Mouse (Mus musculus): Measurements from ENCODE around the gene Ralgapa1. TPM values are rescaled to one million over a fixed set of nuclear protein-coding genes. Genes with fewer than 3 reads are reported as not detected.
"Not testable (repeated sequence)": the region's sequence is repeated elsewhere in the genome, so short reads cannot be mapped to it uniquely, and the experiment has no call there.

Ralgapa1 gene
- polyA plus RNA-seq, 1 experiment from 2014 or later: 21.1 TPM

- H3K9ac ChIP-seq (ENCODE audit: low read depth, low read length): no peak overlapping the region
- WGBS: 68% methylated on average over 5 of the region's 5 CpGs
- no peaks in the 10 kb centered on the region for H3K9me3 ChIP-seq (ENCODE audit: control insufficient read depth, low read length)
Observed at GRCm38 (mm10) chr12:55566837-55567236, 254.1 kb downstream of the Ralgapa1 start.

GRCm38 (mm10) chr12:55565867-55566266, 255.1 kb downstream of the Ralgapa1 start:
- no peak for ATAC-seq
- Histone ChIP-seq H3K4me2 (ENCODE audit: low read length) (no peak overlapping the region), H3K27ac (ENCODE audit: low read depth, low read length) (no peak overlapping the region), H3K4me3 (ENCODE audit: low read length) (no peak overlapping the region), H3K4me1 (ENCODE audit: control insufficient read depth, insufficient read depth, low read depth, low read length) (no peaks in the 10 kb centered on the region), H3K36me3 (ENCODE audit: control insufficient read depth, insufficient read depth, low read length) (no peaks in the 10 kb centered on the region), H3K27me3 (replicated peaks; ENCODE audit: control insufficient read depth, insufficient read depth, low read length) (no peaks in the 10 kb centered on the region), H3K9me3 (ENCODE audit: control insufficient read depth, low read length) (no peaks in the 10 kb centered on the region), H3K9ac (ENCODE audit: low read depth, low read length) (no peak overlapping the region)
- WGBS: 76% methylated on average over 9 of the region's 9 CpGs

More at GRCm38 (mm10) chr12:55566837-55567236, 254.1 kb downstream of the Ralgapa1 start:
- no peaks in the 10 kb centered on the region for H3K27me3 ChIP-seq (replicated peaks; ENCODE audit: control insufficient read depth, insufficient read depth, low read length)
- no peak overlapping the region for H3K4me2 ChIP-seq (ENCODE audit: low read length)
- ATAC-seq: no peak
- no peaks in the 10 kb centered on the region for H3K4me1 ChIP-seq (ENCODE audit: control insufficient read depth, insufficient read depth, low read depth, low read length)
- no peak overlapping the region for H3K27ac ChIP-seq (ENCODE audit: low read depth, low read length)
- no peak overlapping the region for H3K4me3 ChIP-seq (ENCODE audit: low read length)
- H3K36me3 ChIP-seq (ENCODE audit: control insufficient read depth, insufficient read depth, low read length): no peaks in the 10 kb centered on the region

GRCm38 (mm10) chr12:55565206-55565605, 255.8 kb downstream of the Ralgapa1 start, which contains the start of gene Aldoart2:
Aldoart2 (plus strand) TSS chr12:55565239.
- Histone ChIP-seq H3K4me2 (ENCODE audit: low read length) (no peak within 1 kb of the TSS), H3K9me3 (ENCODE audit: control insufficient read depth, low read length) (no peaks in the 10 kb centered on the region), H3K9ac (ENCODE audit: low read depth, low read length) (no peak within 1 kb of the TSS), H3K36me3 (ENCODE audit: control insufficient read depth, insufficient read depth, low read length) (no peaks in the 10 kb centered on the region), H3K27me3 (replicated peaks; ENCODE audit: control insufficient read depth, insufficient read depth, low read length) (no peaks in the 10 kb centered on the region), H3K4me3 (ENCODE audit: low read length) (no peak within 1 kb of the TSS), H3K27ac (ENCODE audit: low read depth, low read length) (no peak within 1 kb of the TSS), H3K4me1 (ENCODE audit: control insufficient read depth, insufficient read depth, low read depth, low read length) (peaks cover 2% of the 10 kb centered on the region)
- ATAC-seq: no peak
- WGBS: 96% methylated on average over 19 of the region's 19 CpGs

- peaks cover 2% of the 10 kb centered on the region for H3K4me1 ChIP-seq (ENCODE audit: control insufficient read depth, insufficient read depth, low read depth, low read length)
Observed at GRCm38 (mm10) chr12:55564187-55564963, 256.6 kb downstream of the Ralgapa1 start.

GRCm38 (mm10) chr12:55563742-55564141, 257.2 kb downstream of the Ralgapa1 start:
- WGBS: 94% methylated on average over 3 of the region's 3 CpGs
- no peak overlapping the region for H3K4me2 ChIP-seq (ENCODE audit: low read length)
- peaks cover 2% of the 10 kb centered on the region for H3K4me1 ChIP-seq (ENCODE audit: control insufficient read depth, insufficient read depth, low read depth, low read length)
- no peak overlapping the region for H3K9ac ChIP-seq (ENCODE audit: low read depth, low read length)
- no peak overlapping the region for H3K27ac ChIP-seq (ENCODE audit: low read depth, low read length)
- H3K4me3 ChIP-seq (ENCODE audit: low read length): no peak overlapping the region
- ATAC-seq: no peak
- H3K36me3 ChIP-seq (ENCODE audit: control insufficient read depth, insufficient read depth, low read length): no peaks in the 10 kb centered on the region
- H3K9me3 ChIP-seq (ENCODE audit: control insufficient read depth, low read length): no peaks in the 10 kb centered on the region
- H3K27me3 ChIP-seq (replicated peaks; ENCODE audit: control insufficient read depth, insufficient read depth, low read length): no peaks in the 10 kb centered on the region

More at GRCm38 (mm10) chr12:55564187-55564963, 256.6 kb downstream of the Ralgapa1 start:
- no peak overlapping the region for H3K9ac ChIP-seq (ENCODE audit: low read depth, low read length)
- WGBS: 89% methylated on average over 9 of the region's 9 CpGs
- ATAC-seq: no peak
- H3K4me3 ChIP-seq (ENCODE audit: low read length): no peak overlapping the region
- no peaks in the 10 kb centered on the region for H3K9me3 ChIP-seq (ENCODE audit: control insufficient read depth, low read length)
- no peak overlapping the region for H3K4me2 ChIP-seq (ENCODE audit: low read length)
- no peak overlapping the region for H3K27ac ChIP-seq (ENCODE audit: low read depth, low read length)
- H3K27me3 ChIP-seq (replicated peaks; ENCODE audit: control insufficient read depth, insufficient read depth, low read length): no peaks in the 10 kb centered on the region
- no peaks in the 10 kb centered on the region for H3K36me3 ChIP-seq (ENCODE audit: control insufficient read depth, insufficient read depth, low read length)

GRCm38 (mm10) chr12:55560025-55560690, 260.8 kb downstream of the Ralgapa1 start:
- no peak for ATAC-seq
- Histone ChIP-seq H3K9ac (ENCODE audit: low read depth, low read length) (peak overlapping the region; percentile 48), H3K4me2 (ENCODE audit: low read length) (peak overlapping the region; percentile 59), H3K27ac (ENCODE audit: low read depth, low read length) (no peak overlapping the region), H3K27me3 (replicated peaks; ENCODE audit: control insufficient read depth, insufficient read depth, low read length) (no peaks in the 10 kb centered on the region), H3K9me3 (ENCODE audit: control insufficient read depth, low read length) (no peaks in the 10 kb centered on the region), H3K4me1 (ENCODE audit: control insufficient read depth, insufficient read depth, low read depth, low read length) (peaks cover 2% of the 10 kb centered on the region), H3K36me3 (ENCODE audit: control insufficient read depth, insufficient read depth, low read length) (no peaks in the 10 kb centered on the region), H3K4me3 (ENCODE audit: low read length) (peak overlapping the region; percentile 30)
- 12% methylated on average over 19 of the region's 19 CpGs for WGBS

- Histone ChIP-seq H3K27me3 (replicated peaks; ENCODE audit: control insufficient read depth, insufficient read depth, low read length) (no peaks in the 10 kb centered on the region), H3K36me3 (ENCODE audit: control insufficient read depth, insufficient read depth, low read length) (no peaks in the 10 kb centered on the region), H3K9me3 (ENCODE audit: control insufficient read depth, low read length) (no peaks in the 10 kb centered on the region), H3K4me1 (ENCODE audit: control insufficient read depth, insufficient read depth, low read depth, low read length) (peaks cover 2% of the 10 kb centered on the region), H3K4me3 (ENCODE audit: low read length) (no peak overlapping the region), H3K27ac (ENCODE audit: low read depth, low read length) (no peak overlapping the region), H3K4me2 (ENCODE audit: low read length) (no peak overlapping the region), H3K9ac (ENCODE audit: low read depth, low read length) (no peak overlapping the region)
- ATAC-seq: no peak
- 90% methylated on average over 12 of the region's 12 CpGs for WGBS
Observed at GRCm38 (mm10) chr12:55559184-55559855, 261.6 kb downstream of the Ralgapa1 start.

GRCm38 (mm10) chr12:55557866-55558265, 263.1 kb downstream of the Ralgapa1 start:
- 67% methylated on average over 6 of the region's 6 CpGs for WGBS
- no peak for ATAC-seq
- H3K27ac ChIP-seq (ENCODE audit: low read depth, low read length): no peak overlapping the region

GRCm38 (mm10) chr12:55554901-55555300, 266.1 kb downstream of the Ralgapa1 start:
- H3K36me3 ChIP-seq (ENCODE audit: control insufficient read depth, insufficient read depth, low read length); H3K9me3 ChIP-seq (ENCODE audit: control insufficient read depth, low read length); H3K27ac ChIP-seq (ENCODE audit: low read depth, low read length); H3K27me3 ChIP-seq (replicated peaks; ENCODE audit: control insufficient read depth, insufficient read depth, low read length); H3K4me3 ChIP-seq (ENCODE audit: low read length); ATAC-seq; H3K9ac ChIP-seq (ENCODE audit: low read depth, low read length); H3K4me2 ChIP-seq (ENCODE audit: low read length); H3K4me1 ChIP-seq (ENCODE audit: control insufficient read depth, insufficient read depth, low read depth, low read length): not testable (repeated sequence)
- 85% methylated on average over 6 of the region's 6 CpGs for WGBS

More at GRCm38 (mm10) chr12:55557866-55558265, 263.1 kb downstream of the Ralgapa1 start:
- no peak overlapping the region for H3K4me3 ChIP-seq (ENCODE audit: low read length)
- no peak overlapping the region for H3K4me2 ChIP-seq (ENCODE audit: low read length)
- H3K9ac ChIP-seq (ENCODE audit: low read depth, low read length): no peak overlapping the region
- no peaks in the 10 kb centered on the region for H3K9me3 ChIP-seq (ENCODE audit: control insufficient read depth, low read length)
- no peaks in the 10 kb centered on the region for H3K36me3 ChIP-seq (ENCODE audit: control insufficient read depth, insufficient read depth, low read length)
- H3K27me3 ChIP-seq (replicated peaks; ENCODE audit: control insufficient read depth, insufficient read depth, low read length): no peaks in the 10 kb centered on the region
- H3K4me1 ChIP-seq (ENCODE audit: control insufficient read depth, insufficient read depth, low read depth, low read length): peaks cover 2% of the 10 kb centered on the region

Measured in hindbrain, embryonic 16.5 days (tissue).